Mouse (Mus musculus) limb, embryonic 11.5 days (tissue): ENCODE measurements around the gene Styxl1. TPM values are rescaled to one million over a fixed set of nuclear protein-coding genes. Genes with fewer than 3 reads are reported as not detected.
A peak's percentile ranks its signal among the peaks of the same experiment; 100 is the strongest.

ENCODE experiments used
- ATAC-seq: fragments of 200-750 bp; cut with Nextera tagmentation; 2 replicates; pipeline ENCODE4 v1.8.0; 2017; ENCODE audit warnings: low read depth; ENCODE audit not compliant: insufficient number of reproducible peaks, low FRiP score, low TSS enrichment
- DNase-seq: peaks from one replicate; pipeline ENCODE4 v3.0.0-alpha.2; 2015; ENCODE audit warnings: low spot score
- H3K27ac ChIP-seq: fragments of 300-500 bp; sonication (generic); replicated peaks from 2 replicates; pipeline ENCODE4 v1.5.1; 2014; ENCODE audit warnings: low read depth, mild to moderate bottlenecking, low read length
- H3K27me3 ChIP-seq: fragments of 300-500 bp; sonication (generic); 2 replicates; pipeline ENCODE4 v1.6.1; 2014; ENCODE audit warnings: mild to moderate bottlenecking, low read length, mixed read lengths; ENCODE audit not compliant: control insufficient read depth, insufficient read depth
- H3K36me3 ChIP-seq: fragments of 300-500 bp; sonication (generic); 2 replicates; pipeline ENCODE4 v1.6.1; 2014; ENCODE audit warnings: mild to moderate bottlenecking, low read length, moderate library complexity, mixed read lengths; ENCODE audit not compliant: control insufficient read depth, insufficient read depth
- H3K4me1 ChIP-seq: fragments of 300-500 bp; sonication (generic); 2 replicates; pipeline ENCODE4 v1.6.1; 2014; ENCODE audit warnings: low read length, mixed read lengths; ENCODE audit not compliant: control insufficient read depth, insufficient read depth
- H3K4me2 ChIP-seq: fragments of 300-500 bp; sonication (generic); 2 replicates; pipeline ENCODE4 v1.6.1; 2014; ENCODE audit warnings: low read depth, mild to moderate bottlenecking, moderate library complexity; ENCODE audit not compliant: severe bottlenecking
- H3K4me3 ChIP-seq: fragments of 300-500 bp; sonication (generic); 2 replicates; pipeline ENCODE4 v1.5.1; 2014; ENCODE audit warnings: low read depth, low read length
- H3K9ac ChIP-seq: fragments of 300-500 bp; sonication (generic); 2 replicates; pipeline ENCODE4 v1.6.1; 2014; ENCODE audit warnings: mild to moderate bottlenecking, low read length
- H3K9me3 ChIP-seq: fragments of 300-500 bp; sonication (generic); 2 replicates; pipeline ENCODE4 v1.6.1; 2016; ENCODE audit warnings: low read length; ENCODE audit not compliant: control insufficient read depth
- WGBS: fragments of 180-500 bp; shearing (Covaris S2); extraction: QIAGEN DNeasy Blood & Tissue Kit; methylation state at CpG from one replicate; pipeline ENCODE4 v1.1.7; 2014; 5-methylcytosine and 5-hydroxymethylcytosine counted together
- polyA plus RNA-seq: library from polyadenylated mRNA; unstranded; fragments of >200 nt; fragmentation: Nextera tagmentation; extraction: Ambion mirVana; gene quantifications from 2 replicates; pipeline ENCODE4 v1.2.1, GENCODE M21; 2014

The Styxl1 gene
- polyA plus RNA-seq, 1 experiment from 2014 or later: not detected

- Histone ChIP-seq H3K4me2 (no peak overlapping the region), H3K36me3 (peaks cover 23% of the 10 kb centered on the region), H3K9me3 (no peaks in the 10 kb centered on the region), H3K27ac (no peak overlapping the region), H3K4me3 (no peak overlapping the region), H3K27me3 (no peaks in the 10 kb centered on the region), H3K9ac (no peak overlapping the region), H3K4me1 (peaks cover 42% of the 10 kb centered on the region)
- DNase-seq (no peak), ATAC-seq (no peak)
- 93% methylated on average over 9 of the region's 9 CpGs for WGBS
Observed at GRCm38 (mm10) chr5:135727871-135728270, 50.3 kb downstream of the Styxl1 start.

- H3K27me3 ChIP-seq: no peaks in the 10 kb centered on the region
- H3K27ac ChIP-seq: peak overlapping the region; percentile 97; the same call in 1 of the 2 replicates
- H3K9me3 ChIP-seq: no peaks in the 10 kb centered on the region
Observed at GRCm38 (mm10) chr5:135726641-135727346, 51.4 kb downstream of the Styxl1 start.

GRCm38 (mm10) chr5:135725991-135726390 is 52.2 kb downstream of the Styxl1 start:
- peak overlapping the region; percentile 53 for H3K4me2 ChIP-seq
- no peaks in the 10 kb centered on the region for H3K9me3 ChIP-seq
- WGBS: 15% methylated on average over 6 of the region's 6 CpGs
- ATAC-seq: no peak
- DNase-seq: no peak
- peak overlapping the region; percentile 62 for H3K9ac ChIP-seq
- no peaks in the 10 kb centered on the region for H3K27me3 ChIP-seq
- peak overlapping the region; percentile 25 for H3K4me3 ChIP-seq
- H3K27ac ChIP-seq: peak overlapping the region; percentile 97
- peaks cover 14% of the 10 kb centered on the region for H3K36me3 ChIP-seq
- peaks cover 42% of the 10 kb centered on the region for H3K4me1 ChIP-seq

More at GRCm38 (mm10) chr5:135726641-135727346, 51.4 kb downstream of the Styxl1 start:
- WGBS: 52% methylated on average over 2 of the region's 2 CpGs
- H3K9ac ChIP-seq: peak overlapping the region; percentile 62
- DNase-seq: no peak
- H3K4me1 ChIP-seq: peaks cover 42% of the 10 kb centered on the region
- ATAC-seq: no peak
- peak overlapping the region; percentile 25 for H3K4me3 ChIP-seq
- peak overlapping the region; percentile 53 for H3K4me2 ChIP-seq
- H3K36me3 ChIP-seq: peaks cover 16% of the 10 kb centered on the region

GRCm38 (mm10) chr5:135725391-135725841 is 52.8 kb downstream of the Styxl1 start:
- Histone ChIP-seq H3K9me3 (no peaks in the 10 kb centered on the region), H3K4me2 (peak overlapping the region; percentile 53), H3K27me3 (no peaks in the 10 kb centered on the region), H3K4me1 (peaks cover 42% of the 10 kb centered on the region), H3K4me3 (peak overlapping the region; percentile 25), H3K36me3 (peaks cover 8% of the 10 kb centered on the region; the same call in 1 of the 2 replicates), H3K9ac (peak overlapping the region; percentile 62), H3K27ac (peak overlapping the region; percentile 97)
- ATAC-seq: peak; percentile 87
- 3% methylated on average over 8 of the region's 8 CpGs for WGBS
- DNase-seq: peak; percentile 86

DNA sequence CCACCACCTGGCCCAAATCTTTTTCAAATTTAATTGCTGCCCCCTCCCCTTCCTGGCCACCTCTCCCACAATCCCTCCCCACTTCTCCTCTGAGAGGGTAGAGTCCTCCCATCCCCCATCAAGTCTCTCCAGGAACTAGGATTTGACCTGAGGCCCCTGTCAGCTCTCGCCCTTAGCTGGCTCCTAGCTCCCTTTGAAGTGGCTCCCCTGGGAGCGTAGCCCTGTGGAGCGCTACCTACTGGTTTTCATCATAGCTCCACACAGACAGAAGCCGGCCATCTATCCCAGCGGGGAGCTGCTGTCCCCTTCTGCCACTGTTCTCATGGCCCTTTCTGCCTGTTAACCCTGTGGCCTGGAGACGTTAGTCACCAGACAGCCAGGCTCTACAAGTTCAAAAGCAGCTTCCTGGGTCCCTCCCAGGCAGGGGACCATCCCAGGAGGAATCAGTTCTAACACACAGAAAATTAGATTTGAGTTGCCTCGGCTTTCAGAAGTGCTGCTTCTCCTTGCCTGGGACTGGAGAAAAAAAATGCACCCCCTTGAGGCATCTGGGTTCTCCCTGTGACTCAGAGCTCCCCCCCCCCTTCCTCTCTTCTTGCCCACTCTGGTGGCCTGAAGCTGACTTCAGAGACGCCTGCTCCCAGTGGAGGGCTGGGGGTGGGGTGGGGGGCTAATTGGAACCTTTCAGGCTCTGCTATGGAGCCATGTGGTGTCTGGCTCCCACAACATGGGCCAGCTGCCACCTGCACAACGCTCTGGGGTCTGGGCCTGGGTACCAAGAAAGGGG is 53.5 kb downstream of the Styxl1 start:
- ATAC-seq (peak; percentile 87), DNase-seq (peak; percentile 83)
- Histone ChIP-seq H3K27me3 (no peaks in the 10 kb centered on the region), H3K4me2 (peak overlapping the region; percentile 53), H3K4me3 (peak overlapping the region; percentile 8; the same call in 1 of the 2 replicates), H3K27ac (peak overlapping the region; percentile 97), H3K9ac (peak overlapping the region; percentile 46), H3K4me1 (peaks cover 42% of the 10 kb centered on the region), H3K36me3 (peaks cover 3% of the 10 kb centered on the region; the same call in 1 of the 2 replicates), H3K9me3 (no peaks in the 10 kb centered on the region)
- 1% methylated on average over 9 of the region's 9 CpGs for WGBS

GRCm38 (mm10) chr5:135723165-135723751 is 54.9 kb downstream of the Styxl1 start:
- Histone ChIP-seq H3K27ac (0 out of 2 replicates have a peak overlapping the region, but pooled peaks have one; percentile 24), H3K9me3 (no peaks in the 10 kb centered on the region), H3K27me3 (no peaks in the 10 kb centered on the region), H3K4me2 (no peak overlapping the region), H3K4me3 (no peak overlapping the region), H3K36me3 (no peaks in the 10 kb centered on the region; the same call in 1 of the 2 replicates), H3K4me1 (peaks cover 42% of the 10 kb centered on the region), H3K9ac (no peak overlapping the region)
- WGBS: 42% methylated on average over 3 of the region's 3 CpGs
- no peak for ATAC-seq
- no peak for DNase-seq

- no peak overlapping the region for H3K4me2 ChIP-seq
- DNase-seq (no peak), ATAC-seq (no peak)
- peaks cover 38% of the 10 kb centered on the region for H3K4me1 ChIP-seq
- no peaks in the 10 kb centered on the region for H3K9me3 ChIP-seq
- no peak overlapping the region for H3K4me3 ChIP-seq
- H3K27me3 ChIP-seq: no peaks in the 10 kb centered on the region
- no peak overlapping the region for H3K9ac ChIP-seq
- peaks cover 2% of the 10 kb centered on the region for H3K36me3 ChIP-seq
- 86% methylated on average over 11 of the region's 11 CpGs for WGBS
- no peak overlapping the region for H3K27ac ChIP-seq
Observed at GRCm38 (mm10) chr5:135722121-135722520, 56.1 kb downstream of the Styxl1 start.

- H3K9ac ChIP-seq: no peak overlapping the region
- H3K27me3 ChIP-seq: no peaks in the 10 kb centered on the region
- H3K27ac ChIP-seq: no peak overlapping the region
- H3K4me3 ChIP-seq: no peak overlapping the region
- no peaks in the 10 kb centered on the region for H3K9me3 ChIP-seq
- peaks cover 5% of the 10 kb centered on the region for H3K36me3 ChIP-seq
- no peak for DNase-seq
- WGBS: 95% methylated on average over 8 of the region's 8 CpGs
- H3K4me2 ChIP-seq: no peak overlapping the region
- no peak for ATAC-seq
- H3K4me1 ChIP-seq: peaks cover 27% of the 10 kb centered on the region
Observed at GRCm38 (mm10) chr5:135721076-135721475, 57.1 kb downstream of the Styxl1 start.
